Mouse (Mus musculus) forebrain, embryonic 14.5 days (tissue): Measurements from ENCODE around the gene Nbas. TPM values are rescaled to one million over a fixed set of nuclear protein-coding genes. Genes with fewer than 3 reads are reported as not detected.

Experiments used
- ATAC-seq: fragments of 200-750 bp; cut with Nextera tagmentation; 2 replicates; pipeline ENCODE4 v1.8.0; 2017; ENCODE audit warnings: mild to moderate bottlenecking, moderate library complexity
- DNase-seq: peaks from one replicate; pipeline ENCODE4 v3.0.0-alpha.2; 2015; ENCODE audit warnings: low spot score
- H3K27ac ChIP-seq: fragments of 300-500 bp; sonication (generic); 2 replicates; pipeline ENCODE4 v1.5.1; 2014; ENCODE audit warnings: low read depth, mild to moderate bottlenecking, control low read depth, low read length, moderate library complexity
- H3K27me3 ChIP-seq: fragments of 300-500 bp; sonication (generic); replicated peaks from 2 replicates; pipeline ENCODE4 v1.6.1; 2014; ENCODE audit warnings: low read length, control low read depth, mixed read lengths; ENCODE audit not compliant: control insufficient read depth, insufficient read depth
- H3K36me3 ChIP-seq: fragments of 300-500 bp; sonication (generic); 2 replicates; pipeline ENCODE4 v1.6.1; 2014; ENCODE audit warnings: low read length, control low read depth; ENCODE audit not compliant: control insufficient read depth, insufficient read depth
- H3K4me1 ChIP-seq: fragments of 300-500 bp; sonication (generic); 2 replicates; pipeline ENCODE4 v1.6.1; 2014; ENCODE audit warnings: antibody characterized with exemption, low read length, control low read depth; ENCODE audit not compliant: control insufficient read depth, insufficient read depth
- H3K4me2 ChIP-seq: fragments of 300-500 bp; sonication (generic); 2 replicates; pipeline ENCODE4 v1.6.1; 2014; ENCODE audit warnings: mild to moderate bottlenecking, control low read depth, low read length
- H3K4me3 ChIP-seq: fragments of 300-500 bp; sonication (generic); 2 replicates; pipeline ENCODE4 v1.5.1; 2014; ENCODE audit warnings: low read depth, low read length, control low read depth
- H3K9ac ChIP-seq: fragments of 300-500 bp; sonication (generic); 2 replicates; pipeline ENCODE4 v1.6.1; 2014; ENCODE audit warnings: mild to moderate bottlenecking, low read length, control low read depth, moderate library complexity
- H3K9me3 ChIP-seq: fragments of 300-500 bp; sonication (generic); replicated peaks from 2 replicates; pipeline ENCODE4 v1.6.1; 2016; ENCODE audit warnings: low read length, control low read depth, mixed read lengths; ENCODE audit not compliant: control insufficient read depth
- WGBS: fragments of 180-500 bp; shearing (Covaris S2); extraction: QIAGEN DNeasy Blood & Tissue Kit; methylation state at CpG from one replicate; pipeline ENCODE4 v1.1.7; 2014; 5-methylcytosine and 5-hydroxymethylcytosine counted together
- polyA plus RNA-seq: library from polyadenylated mRNA; unstranded; fragments of >200 nt; fragmentation: Nextera tagmentation; extraction: Ambion mirVana; gene quantifications from 2 replicates; pipeline ENCODE4 v1.2.1, GENCODE M21; 2014

The Nbas gene
- polyA plus RNA-seq, 1 experiment from 2014 or later = 11.8 TPM

- Histone ChIP-seq H3K4me2 (no peak overlapping the region), H3K9ac (no peak overlapping the region), H3K4me1 (no peaks in the 10 kb centered on the region), H3K9me3 (no peaks in the 10 kb centered on the region), H3K36me3 (0 out of 2 replicates have a peak, but pooled peaks cover 3% of the 10 kb centered on the region), H3K4me3 (no peak overlapping the region), H3K27ac (no peak overlapping the region), H3K27me3 (no peaks in the 10 kb centered on the region)
- DNase-seq (no peak), ATAC-seq (no peak)
- 82% methylated on average over 4 of the region's 4 CpGs for WGBS
These were observed 307.8 kb downstream of the Nbas start for GRCm38 (mm10) chr12:13576761-13577160.

DNA sequence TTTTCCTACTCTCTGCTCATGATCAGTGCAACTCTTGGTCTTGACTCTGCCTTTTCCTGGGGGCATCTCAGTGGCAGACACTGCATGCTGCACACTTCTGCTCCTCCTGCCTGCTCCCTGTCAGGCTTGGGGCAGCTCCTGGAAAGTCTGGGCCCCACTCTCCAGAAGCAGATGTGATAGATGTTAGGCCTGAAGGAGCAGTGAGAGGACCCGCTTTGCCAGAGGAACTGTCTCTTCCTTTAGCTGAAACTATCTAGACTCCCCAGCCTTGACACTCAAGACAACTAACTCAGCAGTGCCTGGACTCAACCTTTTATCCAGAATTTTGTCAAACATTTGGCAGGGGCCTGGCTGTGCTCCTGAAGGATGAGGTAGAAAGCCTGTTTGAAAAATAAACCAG, 311.9 kb downstream of the Nbas start:
- Histone ChIP-seq H3K9ac (no peak overlapping the region), H3K36me3 (peaks cover 3% of the 10 kb centered on the region; the same call in 1 of the 2 replicates), H3K27me3 (no peaks in the 10 kb centered on the region), H3K4me3 (no peak overlapping the region), H3K4me2 (no peak overlapping the region), H3K9me3 (no peaks in the 10 kb centered on the region), H3K4me1 (no peaks in the 10 kb centered on the region), H3K27ac (no peak overlapping the region)
- DNase-seq (no peak), ATAC-seq (no peak)
- WGBS = 94% methylated on average over 1 of the region's 1 CpGs

GRCm38 (mm10) chr12:13583386-13583785, 314.5 kb downstream of the Nbas start:
- Histone ChIP-seq H3K4me3 (no peak overlapping the region), H3K36me3 (peaks cover 3% of the 10 kb centered on the region; the same call in 1 of the 2 replicates), H3K27me3 (no peaks in the 10 kb centered on the region), H3K27ac (no peak overlapping the region), H3K4me1 (no peaks in the 10 kb centered on the region), H3K4me2 (no peak overlapping the region), H3K9ac (no peak overlapping the region), H3K9me3 (no peaks in the 10 kb centered on the region)
- 93% methylated on average over 6 of the region's 6 CpGs for WGBS
- DNase-seq (no peak), ATAC-seq (no peak)

DNA sequence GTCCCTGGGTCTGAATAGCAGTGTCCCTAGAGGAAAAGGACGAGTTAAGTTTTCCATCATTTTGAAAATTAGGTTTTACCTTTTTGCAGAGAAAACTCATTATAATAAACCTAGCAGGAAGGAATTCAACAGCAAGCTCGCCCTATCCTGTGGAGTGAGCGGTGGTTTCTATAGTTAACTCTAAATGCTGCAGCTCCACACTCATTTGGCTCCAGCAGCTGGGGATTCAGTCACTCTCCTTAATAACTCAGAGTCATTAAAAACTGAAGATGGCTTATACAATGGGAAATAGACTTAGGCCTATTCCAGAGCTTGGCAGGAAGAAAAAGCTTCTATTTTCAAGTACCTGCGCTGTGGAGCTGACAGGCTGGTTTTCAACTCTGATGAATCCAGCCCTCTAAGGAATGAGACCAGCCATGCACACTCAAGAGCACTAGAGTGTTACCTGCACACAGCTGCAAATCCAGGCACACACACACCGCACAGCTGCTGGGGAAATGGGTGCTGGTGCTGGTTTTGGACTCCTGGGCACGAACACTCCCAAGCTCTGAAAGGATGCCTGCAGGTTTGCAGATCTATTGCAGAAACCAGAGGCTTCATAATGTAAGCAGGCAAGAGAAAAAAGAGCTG, 316.7 kb downstream of the Nbas start:
- no peak overlapping the region for H3K27ac ChIP-seq
- no peaks in the 10 kb centered on the region for H3K9me3 ChIP-seq
- DNase-seq (peak; percentile 16), ATAC-seq (no peak)
- no peaks in the 10 kb centered on the region for H3K27me3 ChIP-seq
- no peak overlapping the region for H3K4me2 ChIP-seq
- H3K36me3 ChIP-seq = peaks cover 3% of the 10 kb centered on the region; the same call in 1 of the 2 replicates
- no peak overlapping the region for H3K4me3 ChIP-seq
- 86% methylated on average over 6 of the region's 6 CpGs for WGBS
- no peaks in the 10 kb centered on the region for H3K4me1 ChIP-seq
- no peak overlapping the region for H3K9ac ChIP-seq

GRCm38 (mm10) chr12:13587675-13588074, 318.7 kb downstream of the Nbas start:
- H3K4me2 ChIP-seq = no peak overlapping the region
- no peak overlapping the region for H3K27ac ChIP-seq
- H3K27me3 ChIP-seq = no peaks in the 10 kb centered on the region
- no peaks in the 10 kb centered on the region; the same call in 1 of the 2 replicates for H3K36me3 ChIP-seq
- H3K4me1 ChIP-seq = no peaks in the 10 kb centered on the region
- no peak overlapping the region for H3K9ac ChIP-seq
- 83% methylated on average over 4 of the region's 4 CpGs for WGBS
- no peak overlapping the region for H3K4me3 ChIP-seq
- H3K9me3 ChIP-seq = no peaks in the 10 kb centered on the region
- DNase-seq = no peak
- ATAC-seq = no peak

DNA sequence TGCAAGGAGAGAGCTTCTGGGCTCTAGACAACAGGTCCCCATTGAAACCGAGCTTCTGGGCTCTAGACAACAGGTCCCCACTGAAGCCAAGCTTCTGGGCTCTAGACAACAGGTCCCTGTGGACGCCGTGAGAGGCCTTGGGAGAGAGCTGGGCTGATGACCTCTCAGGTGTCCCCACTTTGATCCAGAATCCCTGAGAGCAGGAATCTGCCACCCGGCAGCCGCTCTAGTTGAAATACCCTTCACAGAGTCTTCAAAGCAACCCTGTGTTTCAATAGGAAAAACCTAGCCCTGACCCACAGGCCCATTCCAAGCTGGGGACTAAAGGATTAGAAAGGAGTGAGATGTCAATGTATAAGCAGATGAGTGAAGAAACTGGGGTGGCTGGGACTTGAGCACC, 320.1 kb downstream of the Nbas start:
- Histone ChIP-seq H3K36me3 (no peaks in the 10 kb centered on the region; the same call in 1 of the 2 replicates), H3K9me3 (no peaks in the 10 kb centered on the region), H3K4me1 (no peaks in the 10 kb centered on the region), H3K4me2 (no peak overlapping the region), H3K9ac (no peak overlapping the region), H3K4me3 (no peak overlapping the region), H3K27me3 (no peaks in the 10 kb centered on the region), H3K27ac (no peak overlapping the region)
- 97% methylated on average over 5 of the region's 5 CpGs for WGBS
- no peak for DNase-seq
- no peak for ATAC-seq

DNA sequence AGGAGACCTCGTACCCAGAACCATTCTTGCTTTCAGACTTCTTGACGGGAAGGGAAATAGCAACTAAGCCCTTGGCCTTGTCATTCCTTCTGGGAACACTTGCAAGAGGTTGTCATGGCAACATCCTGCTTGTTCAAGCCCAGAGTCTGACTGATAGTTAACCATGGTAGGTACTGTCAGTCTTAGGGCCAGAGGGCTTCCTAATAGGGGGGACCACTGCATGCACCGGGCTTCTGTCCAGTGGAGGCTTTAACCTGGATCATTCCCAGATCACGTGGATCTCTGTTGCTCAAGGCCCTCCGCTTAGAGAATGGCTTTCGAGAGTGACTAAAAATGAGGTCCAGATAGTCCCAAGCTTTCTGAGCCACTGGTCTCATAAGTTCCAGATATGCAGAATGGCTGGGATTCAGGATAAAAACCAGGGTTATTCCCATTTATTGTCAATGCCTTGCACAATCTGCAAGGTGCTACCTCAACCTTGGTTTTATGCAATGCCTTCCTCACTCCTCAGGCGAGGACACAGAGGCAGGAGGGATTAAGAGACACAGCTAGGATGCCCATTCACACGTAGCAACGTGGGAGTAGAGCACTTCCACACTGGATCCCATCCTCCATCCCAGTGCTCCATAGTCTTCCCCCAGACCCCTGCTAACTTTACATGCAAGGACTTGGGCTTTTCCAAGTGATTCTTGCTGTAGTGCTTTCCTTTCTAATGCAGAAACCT, 326.0 kb downstream of the Nbas start:
- no peaks in the 10 kb centered on the region for H3K9me3 ChIP-seq
- H3K4me2 ChIP-seq = no peak overlapping the region
- no peaks in the 10 kb centered on the region for H3K36me3 ChIP-seq
- 73% methylated on average over 9 of the region's 9 CpGs for WGBS
- peak; percentile 67 for DNase-seq
- H3K4me1 ChIP-seq = no peaks in the 10 kb centered on the region
- no peak overlapping the region for H3K27ac ChIP-seq
- ATAC-seq = peak; percentile 42; the same call in 1 of the 2 replicates
- H3K27me3 ChIP-seq = no peaks in the 10 kb centered on the region
- H3K4me3 ChIP-seq = no peak overlapping the region
- no peak overlapping the region for H3K9ac ChIP-seq

- 69% methylated on average over 2 of the region's 2 CpGs for WGBS
- no peaks in the 10 kb centered on the region for H3K36me3 ChIP-seq
- no peaks in the 10 kb centered on the region for H3K9me3 ChIP-seq
These were observed 328.1 kb downstream of the Nbas start for GRCm38 (mm10) chr12:13597026-13597425.

DNA sequence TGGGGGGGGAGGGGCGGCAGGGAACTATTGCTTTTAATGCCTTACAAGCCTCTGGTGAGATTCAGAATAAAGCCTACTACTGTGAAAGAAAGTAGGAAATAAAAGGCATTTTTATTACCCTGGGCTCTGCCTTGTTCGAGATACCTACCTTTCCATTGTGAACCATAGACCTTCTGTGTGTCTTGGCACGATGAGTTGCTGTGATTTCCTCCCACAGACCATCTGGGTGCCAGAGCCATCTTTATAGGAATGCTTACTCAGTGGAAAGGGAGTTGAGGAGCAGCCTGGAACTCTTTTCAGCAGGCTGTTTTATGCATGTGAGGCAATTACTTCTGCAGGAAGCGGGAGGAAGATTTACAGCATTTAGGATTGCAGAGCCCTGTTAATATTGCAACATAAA, 329.6 kb downstream of the Nbas start:
- Histone ChIP-seq H3K4me1 (no peaks in the 10 kb centered on the region), H3K9ac (no peak overlapping the region), H3K4me3 (no peak overlapping the region), H3K27ac (no peak overlapping the region), H3K36me3 (no peaks in the 10 kb centered on the region), H3K9me3 (no peaks in the 10 kb centered on the region), H3K4me2 (no peak overlapping the region), H3K27me3 (no peaks in the 10 kb centered on the region)
- ATAC-seq = no peak
- DNase-seq = no peak
- WGBS = 73% methylated on average over 4 of the region's 4 CpGs

More at GRCm38 (mm10) chr12:13597026-13597425, 328.1 kb downstream of the Nbas start:
- Histone ChIP-seq H3K27me3 (no peaks in the 10 kb centered on the region), H3K4me2 (no peak overlapping the region), H3K9ac (no peak overlapping the region), H3K27ac (no peak overlapping the region), H3K4me3 (no peak overlapping the region), H3K4me1 (no peaks in the 10 kb centered on the region)
- DNase-seq = no peak
- no peak for ATAC-seq
